Comparison of ENCODE assay signal across 17 mouse cellular contexts in the genomic region with DNA sequence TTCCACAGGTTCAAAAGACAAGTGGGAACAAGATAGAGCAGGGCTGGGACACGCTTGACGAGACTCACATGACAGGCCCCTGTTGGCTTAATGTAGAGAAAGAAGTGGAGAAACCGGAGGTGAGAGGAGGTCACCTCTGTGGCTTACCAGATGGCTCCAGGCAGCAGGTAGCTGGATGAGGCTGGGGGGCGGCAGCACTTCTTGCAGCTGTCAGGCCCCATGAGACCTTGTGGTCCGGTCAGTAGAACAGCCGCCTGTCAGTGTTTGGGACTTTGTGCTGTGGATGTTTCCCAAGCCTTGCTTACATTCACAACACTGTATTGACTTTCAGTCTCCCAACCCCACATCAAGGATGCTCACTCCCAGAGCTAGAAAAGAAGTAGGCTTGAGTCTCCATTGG.
"Had no signal": no experiment of that assay in that cellular context is flagged by ENCODE, and none has a peak within 500 bp of the region (broad histone marks: within the 10 kb centered on the region; RNA-seq: fewer than 3 reads in every experiment).

No protein-coding gene starts in this region.

- H3K4me1 ChIP-seq: limb, embryonic 13.5 days; stomach, embryonic 15.5 days had no signal

- H3K9me3 ChIP-seq: limb, embryonic 10.5 days; limb, embryonic 13.5 days; liver, embryonic 13.5 days; midbrain, embryonic 13.5 days; neural tube, embryonic 12.5 days; stomach, embryonic 15.5 days had no signal

- H3K36me3 ChIP-seq: liver, embryonic 13.5 days; stomach, embryonic 15.5 days had no signal

- H3K9ac ChIP-seq: limb, embryonic 13.5 days; liver, embryonic 13.5 days; lung, embryonic 14.5 days; midbrain, embryonic 13.5 days; neural tube, embryonic 12.5 days; stomach, embryonic 15.5 days had no signal

- H3K4me3 ChIP-seq: layer of hippocampus, adult 2 months; limb, embryonic 10.5 days; limb, embryonic 13.5 days; liver, embryonic 13.5 days; midbrain, embryonic 13.5 days; neural tube, embryonic 12.5 days; stomach, embryonic 15.5 days had no signal

- H3K4me2 ChIP-seq: limb, embryonic 13.5 days; liver, embryonic 13.5 days; lung, embryonic 14.5 days; midbrain, embryonic 13.5 days; neural tube, embryonic 12.5 days; stomach, embryonic 15.5 days had no signal

- DNase-seq: kidney, adult 2 months; kidney, postnatal 25 days; layer of hippocampus, adult 9-11 months; liver; liver, embryonic 13.5 days; lung, embryonic 14.5 days; retina, postnatal 1 day; right cerebral cortex, postnatal 25 days; spleen, adult 18-20 months; thymus, postnatal 25 days had no signal

- H3K27ac ChIP-seq: layer of hippocampus, adult 2 months; limb, embryonic 10.5 days; limb, embryonic 13.5 days; liver, embryonic 13.5 days; macrophage; midbrain, embryonic 13.5 days; neural tube, embryonic 12.5 days; stomach, embryonic 15.5 days had no signal

- H3K27me3 ChIP-seq: limb, embryonic 13.5 days; liver, embryonic 13.5 days; midbrain, embryonic 13.5 days; neural tube, embryonic 12.5 days; stomach, embryonic 15.5 days had no signal
